Mouse (Mus musculus) spleen, embryonic (tissue): ENCODE measurements around the gene Ifnl3.
"Not testable (repeated sequence)": the region's sequence is repeated elsewhere in the genome, so short reads cannot be mapped to it uniquely, and the experiment has no call there.

ENCODE experiments used
- CTCF ChIA-PET: fragments of 350-600 bp; sonication (Branson Sonifier 250); formaldehyde crosslinking; loops from one replicate; lab custom pipeline; 2022; lab: Charles Lee

Gene Ifnl3

GRCm38 (mm10) chr7:28522536-28522935 lies at the start of gene Ifnl3:
Gene Ifnl3 (plus strand): TSS chr7:28522836.
- CTCF ChIA-PET: not testable (repeated sequence)

- CTCF ChIA-PET: no interaction called here
Measured at GRCm38 (mm10) chr7:28476191-28476590, 46.4 kb upstream of the Ifnl3 start.

- CTCF ChIA-PET: no interaction called here
Measured at GRCm38 (mm10) chr7:28477363-28477762, 45.3 kb upstream of the Ifnl3 start.

GRCm38 (mm10) chr7:28478854-28479253 lies 43.8 kb upstream of the Ifnl3 start:
- CTCF ChIA-PET: no interaction called here

- CTCF ChIA-PET: no interaction called here
Measured at GRCm38 (mm10) chr7:28482854-28483253, 39.8 kb upstream of the Ifnl3 start.

- CTCF ChIA-PET: no interaction called here
Measured at GRCm38 (mm10) chr7:28484192-28484591, 38.4 kb upstream of the Ifnl3 start.

- CTCF ChIA-PET: interaction anchor here (0.7 kb wide), 1 partner anchor 39 kb away, joined by 27 read pairs; no protein-coding TSS in a partner anchor
Measured at GRCm38 (mm10) chr7:28488030-28488491, 34.6 kb upstream of the Ifnl3 start.

- CTCF ChIA-PET: no interaction called here
Measured at GRCm38 (mm10) chr7:28490410-28490809, 32.2 kb upstream of the Ifnl3 start.

GRCm38 (mm10) chr7:28490903-28491302 lies 31.7 kb upstream of the Ifnl3 start:
- CTCF ChIA-PET: no interaction called here

GRCm38 (mm10) chr7:28492310-28492709 lies 30.3 kb upstream of the Ifnl3 start:
- CTCF ChIA-PET: no interaction called here

- CTCF ChIA-PET: no interaction called here
Measured at GRCm38 (mm10) chr7:28495426-28495825, 27.2 kb upstream of the Ifnl3 start.

- CTCF ChIA-PET: no interaction called here
Measured at GRCm38 (mm10) chr7:28505585-28505984, 17.1 kb upstream of the Ifnl3 start.

- CTCF ChIA-PET: interaction anchor here (0.6 to 0.7 kb wide), 2 partner anchors 7 to 385 kb away, joined by 3 to 5 read pairs; no protein-coding TSS in a partner anchor
Measured at GRCm38 (mm10) chr7:28509121-28509520, 13.5 kb upstream of the Ifnl3 start.

- CTCF ChIA-PET: not testable (repeated sequence)
Measured at GRCm38 (mm10) chr7:28510405-28510974, 12.1 kb upstream of the Ifnl3 start, which contains the start of gene Ifnl2. Gene Ifnl2 (minus strand): TSS chr7:28510455.

GRCm38 (mm10) chr7:28511441-28511840 lies 11.2 kb upstream of the Ifnl3 start:
- CTCF ChIA-PET: no interaction called here

- CTCF ChIA-PET: interaction anchor here (0.7 to 0.8 kb wide), 4 partner anchors 15 to 88 kb away, joined by 3 to 5 read pairs (median 4); no protein-coding TSS in a partner anchor
Measured at GRCm38 (mm10) chr7:28527922-28528719, 5.5 kb downstream of the Ifnl3 start.

- CTCF ChIA-PET: interaction anchor here (0.5 kb wide), 1 partner anchor 90 kb away, joined by 3 read pairs; no protein-coding TSS in a partner anchor
Measured at GRCm38 (mm10) chr7:28532005-28532404, 9.4 kb downstream of the Ifnl3 start.

GRCm38 (mm10) chr7:28538886-28539285 lies 16.2 kb downstream of the Ifnl3 start:
- CTCF ChIA-PET: not testable (repeated sequence)

- CTCF ChIA-PET: interaction anchor here (0.5 kb wide), 1 partner anchor 85 kb away, joined by 3 read pairs; no protein-coding TSS in a partner anchor
Measured at GRCm38 (mm10) chr7:28540526-28540925, 17.9 kb downstream of the Ifnl3 start, which contains the start of gene Sycn. Gene Sycn (plus strand): TSS chr7:28540885.

GRCm38 (mm10) chr7:28544051-28544601 lies 21.5 kb downstream of the Ifnl3 start:
- CTCF ChIA-PET: no interaction called here

- CTCF ChIA-PET: interaction anchor here (0.6 kb wide), 1 partner anchor 125 kb away, joined by 3 read pairs; no protein-coding TSS in a partner anchor
Measured at GRCm38 (mm10) chr7:28545048-28545890, 22.6 kb downstream of the Ifnl3 start.
